Mouse (Mus musculus): ENCODE measurements at regions not wholly inside any gene's neighbourhood (a gene's known extent, or its start where the extent isn't known, plus 50 kb on each side); places are given as distances from the start of the nearest gene placed in this dataset.

DNA sequence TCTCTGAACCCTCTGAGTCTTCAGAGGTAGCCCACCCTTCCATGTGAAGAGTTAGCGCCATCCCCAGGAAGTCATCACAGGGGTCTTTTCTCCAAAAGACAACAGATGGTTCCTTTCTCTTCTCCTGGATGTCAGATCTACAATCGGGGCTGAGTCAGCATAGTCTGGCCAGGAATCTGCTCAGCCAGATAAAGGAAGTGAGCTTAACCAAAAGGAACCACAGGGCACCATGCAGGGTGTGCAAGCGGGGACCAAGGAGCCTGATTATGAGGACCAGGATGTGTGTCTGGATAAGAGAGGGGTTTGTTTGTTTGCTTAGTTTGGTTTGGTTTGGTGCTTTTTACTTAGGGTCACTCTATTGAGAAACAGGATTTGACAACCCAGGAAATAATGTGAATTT is 74.6 kb upstream of the Pcgf5 start:
- WGBS, result 72% methylated on average over 3 of the region's 3 CpGs
- no peak overlapping the region for H3K4me3 ChIP-seq
- no peak overlapping the region for H3K27ac ChIP-seq
- no peak overlapping the region for H3K4me2 ChIP-seq
- no peak for ATAC-seq (ENCODE audit: insufficient number of reproducible peaks, low FRiP score, low TSS enrichment, low read depth)
- H3K9ac ChIP-seq, result no peak overlapping the region
- H3K36me3 ChIP-seq, result no peaks in the 10 kb centered on the region
- no peaks in the 10 kb centered on the region for H3K27me3 ChIP-seq
- no peaks in the 10 kb centered on the region for H3K9me3 ChIP-seq
- H3K4me1 ChIP-seq, result no peaks in the 10 kb centered on the region

DNA sequence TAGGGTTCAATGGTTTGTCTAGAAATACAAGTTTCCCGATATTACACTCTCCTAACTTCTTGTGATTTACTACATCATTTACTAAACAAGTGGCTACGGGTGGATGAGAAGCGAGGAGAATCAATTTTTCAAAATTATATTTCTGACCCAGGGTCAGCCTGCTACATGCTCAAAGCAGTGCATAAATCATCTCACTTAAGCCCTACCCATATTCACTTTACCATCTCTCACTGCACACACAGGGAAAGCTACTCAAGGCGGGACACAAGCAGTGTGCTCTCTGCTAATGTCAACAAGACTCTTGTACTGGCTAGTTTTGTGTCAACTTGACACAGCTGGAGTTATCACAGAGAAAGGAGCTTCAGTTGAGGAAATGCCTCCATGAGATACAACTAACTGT is 62.6 kb upstream of the Pcgf5 start:
- Histone ChIP-seq H3K27ac (no peak overlapping the region), H3K4me1 (no peaks in the 10 kb centered on the region), H3K9ac (no peak overlapping the region), H3K4me3 (no peak overlapping the region), H3K9me3 (no peaks in the 10 kb centered on the region), H3K36me3 (no peaks in the 10 kb centered on the region), H3K27me3 (no peaks in the 10 kb centered on the region), H3K4me2 (no peak overlapping the region)
- WGBS, result 76% methylated on average over 4 of the region's 4 CpGs
- no peak for ATAC-seq (ENCODE audit: insufficient number of reproducible peaks, low FRiP score, low TSS enrichment, low read depth)

DNA sequence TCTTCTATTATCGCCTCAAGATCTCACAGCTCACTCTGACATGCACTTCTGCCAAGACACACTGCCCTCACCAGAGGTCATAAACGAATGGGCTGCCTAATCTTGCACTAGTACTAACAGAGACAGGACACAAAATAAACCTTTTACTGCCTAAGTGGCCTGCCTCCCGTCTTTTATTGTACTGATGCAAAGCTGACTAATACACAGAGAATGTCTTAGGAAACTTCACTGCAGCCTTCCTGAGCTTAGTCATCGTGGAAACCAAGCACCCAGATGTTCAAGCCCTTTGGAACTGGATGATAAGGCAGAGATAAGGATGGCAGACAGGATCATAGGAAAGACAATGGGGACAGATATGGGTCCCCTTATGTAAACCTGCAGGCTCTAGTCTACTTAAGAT is 57.3 kb upstream of the Pcgf5 start:
- no peaks in the 10 kb centered on the region for H3K36me3 ChIP-seq
- no peak overlapping the region for H3K4me2 ChIP-seq
- no peak overlapping the region for H3K9ac ChIP-seq
- no peak for ATAC-seq (ENCODE audit: insufficient number of reproducible peaks, low FRiP score, low TSS enrichment, low read depth)
- WGBS, result 42% methylated on average over 4 of the region's 4 CpGs
- H3K4me3 ChIP-seq, result no peak overlapping the region
- H3K27me3 ChIP-seq, result no peaks in the 10 kb centered on the region
- no peak overlapping the region for H3K27ac ChIP-seq
- H3K9me3 ChIP-seq, result no peaks in the 10 kb centered on the region
- H3K4me1 ChIP-seq, result no peaks in the 10 kb centered on the region

DNA sequence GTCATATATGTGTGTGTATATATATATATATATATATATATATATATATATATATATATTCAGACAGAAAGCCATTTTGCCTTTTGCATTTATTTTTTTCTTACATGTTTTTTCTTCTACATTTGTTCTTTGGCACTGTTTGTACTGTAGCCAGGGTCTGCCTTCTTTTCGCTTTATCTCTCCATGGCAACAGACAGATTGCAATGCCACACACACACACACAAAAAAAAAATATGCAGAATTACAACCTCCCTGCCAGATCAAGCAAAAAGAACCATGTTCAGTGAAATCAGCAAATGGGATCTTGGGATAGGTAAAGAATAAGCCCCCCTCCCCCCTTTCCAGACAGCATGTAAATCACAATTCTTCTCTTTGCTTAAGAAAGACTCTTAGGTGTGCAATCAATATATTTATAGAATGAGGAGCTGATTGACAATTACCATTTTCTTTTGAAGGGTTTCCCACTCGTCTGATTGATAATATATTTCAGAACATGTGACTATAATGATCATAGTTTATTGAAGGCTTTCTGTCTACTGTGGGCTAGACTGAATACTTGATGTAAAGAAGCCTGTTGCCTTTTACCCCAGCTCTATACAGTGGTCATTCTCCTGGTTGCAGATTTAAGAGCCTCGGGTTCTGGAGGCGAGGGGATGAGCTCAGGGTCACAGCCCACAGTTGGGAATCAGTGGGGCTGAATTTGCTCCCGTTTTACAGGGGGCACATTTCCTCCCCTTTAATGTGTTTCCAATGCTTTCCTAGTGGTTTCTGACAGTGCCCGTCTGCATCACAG is 54.7 kb upstream of the Pcgf5 start:
- no peak overlapping the region for H3K4me3 ChIP-seq
- ATAC-seq (ENCODE audit: insufficient number of reproducible peaks, low FRiP score, low TSS enrichment, low read depth), result no peak
- H3K27ac ChIP-seq, result no peak overlapping the region
- H3K27me3 ChIP-seq, result no peaks in the 10 kb centered on the region
- no peaks in the 10 kb centered on the region for H3K36me3 ChIP-seq
- H3K9me3 ChIP-seq, result no peaks in the 10 kb centered on the region
- H3K9ac ChIP-seq, result no peak overlapping the region
- WGBS, result 37% methylated on average over 6 of the region's 6 CpGs
- no peaks in the 10 kb centered on the region for H3K4me1 ChIP-seq
- H3K4me2 ChIP-seq, result no peak overlapping the region
